Mouse (Mus musculus) ovary, postnatal 14 days (tissue): ENCODE measurements around the gene Zeb2.

Experiments
- DNase-seq: peaks from one replicate; pipeline ENCODE4 v3.0.0; 2022; ENCODE audit warnings: low spot score

Gene Zeb2

GRCm38 (mm10) chr2:45060768-45061167 is 56.4 kb downstream of the Zeb2 start:
- no peak for DNase-seq

- no peak for DNase-seq
These were observed 57.0 kb downstream of the Zeb2 start for GRCm38 (mm10) chr2:45060202-45060601.

DNA sequence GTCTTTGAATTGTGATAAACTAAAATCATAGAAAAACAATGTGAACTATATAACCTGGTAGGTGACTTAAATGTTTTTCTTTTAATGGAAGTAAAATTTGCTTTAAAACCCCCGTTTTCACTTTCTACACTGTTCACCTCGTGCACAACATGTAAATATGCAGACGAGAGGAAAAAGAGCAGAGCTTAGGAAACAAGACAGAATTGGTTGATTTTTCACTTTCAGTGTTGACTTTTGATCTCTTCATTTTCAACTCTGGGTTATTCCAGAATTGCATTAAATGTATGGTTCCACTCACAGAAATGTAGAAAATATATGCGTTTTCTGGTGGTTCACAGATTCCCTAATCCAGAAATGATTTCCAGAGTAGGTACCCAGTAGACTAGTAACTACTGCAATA is 57.6 kb downstream of the Zeb2 start:
- DNase-seq: no peak

GRCm38 (mm10) chr2:45059010-45059409 is 58.2 kb downstream of the Zeb2 start:
- DNase-seq: no peak

GRCm38 (mm10) chr2:45058183-45058582 is 59.0 kb downstream of the Zeb2 start:
- DNase-seq: no peak

DNA sequence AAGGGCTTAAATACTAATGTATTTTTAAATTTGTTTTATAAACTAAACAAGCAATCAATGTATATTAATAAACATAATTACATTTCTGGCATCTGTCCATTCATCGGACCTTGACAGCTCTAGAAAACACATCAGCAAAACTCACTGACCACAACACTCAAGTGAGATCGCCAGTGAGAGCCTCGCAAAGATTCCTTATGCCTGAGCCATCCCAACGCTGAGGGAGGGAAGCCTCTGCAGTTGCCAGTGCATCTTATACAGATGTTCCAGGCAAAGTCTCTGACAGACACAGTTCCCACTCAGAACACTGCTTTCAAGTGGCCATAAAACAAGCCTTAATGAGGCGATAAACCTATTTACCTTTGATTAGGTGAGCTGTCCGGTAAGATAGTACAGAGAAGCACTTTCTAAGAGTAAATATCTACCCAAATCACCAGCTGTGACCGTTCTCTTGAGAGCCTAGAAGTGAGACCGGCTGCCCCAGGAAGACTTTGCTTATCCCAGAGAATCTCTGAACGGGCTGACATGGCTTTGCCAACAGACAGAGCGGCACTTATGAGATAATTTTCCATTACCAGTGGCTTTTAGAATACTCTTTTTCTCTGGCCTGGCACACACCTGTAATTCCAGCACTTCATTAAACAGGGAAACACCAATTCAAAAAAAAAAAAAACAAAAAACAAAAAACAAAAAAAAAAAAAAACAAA is 60.2 kb downstream of the Zeb2 start:
- DNase-seq: no peak

GRCm38 (mm10) chr2:45055926-45056325 is 61.3 kb downstream of the Zeb2 start:
- no peak for DNase-seq

GRCm38 (mm10) chr2:45055034-45055615 is 62.1 kb downstream of the Zeb2 start:
- no peak for DNase-seq

GRCm38 (mm10) chr2:45054070-45055025 is 62.8 kb downstream of the Zeb2 start:
- no peak for DNase-seq

- DNase-seq: no peak
These were observed 64.6 kb downstream of the Zeb2 start for GRCm38 (mm10) chr2:45052587-45052986.

DNA sequence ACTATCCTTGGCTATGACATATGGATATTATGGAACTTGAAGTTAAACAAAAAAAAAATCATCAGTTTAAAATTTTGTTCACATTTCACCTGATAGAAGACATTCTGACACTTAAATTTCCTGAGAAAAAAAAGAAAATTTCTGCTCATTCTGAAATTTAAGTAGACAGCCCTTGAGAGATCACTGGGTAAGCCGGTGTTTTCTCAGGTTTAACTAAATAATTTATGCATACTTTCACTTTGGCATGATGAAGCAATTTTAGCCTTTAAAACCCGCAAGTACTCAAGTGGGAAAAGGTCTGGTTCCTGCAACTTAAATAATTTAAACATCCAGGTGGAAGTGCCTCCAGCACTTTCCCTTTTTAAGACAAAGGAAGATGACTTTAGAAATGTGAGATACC is 65.9 kb downstream of the Zeb2 start:
- no peak for DNase-seq

DNA sequence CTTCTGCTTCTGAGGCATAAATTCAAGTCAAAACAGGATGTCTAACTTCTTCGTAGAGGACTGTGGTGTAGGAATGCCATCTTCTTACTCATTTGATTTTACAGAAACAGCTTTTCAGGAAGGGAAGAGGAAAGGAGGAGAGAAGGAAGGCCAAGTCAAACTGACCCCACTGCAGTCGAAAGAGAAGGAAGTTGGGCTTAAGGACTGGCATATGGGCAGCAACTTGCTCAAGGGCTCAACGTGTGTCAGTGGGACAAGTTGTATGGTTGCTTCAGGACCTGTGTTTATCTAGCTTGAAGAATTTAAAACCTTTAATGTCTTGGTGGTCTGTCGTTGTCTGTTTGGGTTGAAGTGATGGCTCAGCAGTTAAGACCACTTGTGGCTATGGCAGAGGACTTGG is 67.3 kb downstream of the Zeb2 start:
- no peak for DNase-seq

DNA sequence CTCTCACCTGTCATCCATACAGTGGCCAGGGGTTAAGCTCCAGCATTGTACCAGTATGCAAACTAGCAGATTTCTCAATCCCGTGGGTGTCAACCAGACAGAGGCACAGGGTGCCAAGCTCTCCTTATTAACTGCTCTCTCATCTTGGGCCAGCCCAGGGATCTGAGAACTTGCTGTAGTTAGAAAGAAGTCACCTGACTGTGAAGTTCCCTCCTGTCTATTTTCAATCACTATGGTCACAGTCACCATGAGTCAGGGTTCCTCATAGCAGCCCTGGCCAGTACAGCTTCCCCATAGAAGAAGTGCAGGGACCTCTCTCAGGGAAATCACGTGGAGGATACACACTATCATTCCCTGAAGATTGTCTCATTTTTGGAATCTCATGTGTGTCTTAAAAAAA is 67.9 kb downstream of the Zeb2 start:
- no peak for DNase-seq

GRCm38 (mm10) chr2:45040706-45041312 is 76.4 kb downstream of the Zeb2 start:
- no peak for DNase-seq

DNA sequence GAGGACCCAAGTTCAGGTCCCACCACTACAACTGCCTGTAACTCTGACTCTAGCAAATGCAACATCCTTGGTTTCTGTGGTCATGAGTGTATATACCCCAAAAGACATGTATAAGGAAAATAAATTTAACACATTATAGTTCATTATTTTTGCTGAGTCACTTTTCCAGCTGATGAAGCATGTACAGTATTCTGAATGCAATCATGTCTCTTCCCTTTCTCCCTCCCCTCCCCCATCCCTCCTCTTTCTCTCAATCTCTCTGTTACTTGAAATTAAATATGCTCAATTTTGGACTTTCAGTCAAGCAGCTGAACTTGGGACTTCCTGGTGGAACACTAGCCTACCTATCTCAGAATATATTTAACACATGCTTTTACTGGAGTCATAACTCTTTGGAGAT is 77.7 kb downstream of the Zeb2 start:
- no peak for DNase-seq

DNA sequence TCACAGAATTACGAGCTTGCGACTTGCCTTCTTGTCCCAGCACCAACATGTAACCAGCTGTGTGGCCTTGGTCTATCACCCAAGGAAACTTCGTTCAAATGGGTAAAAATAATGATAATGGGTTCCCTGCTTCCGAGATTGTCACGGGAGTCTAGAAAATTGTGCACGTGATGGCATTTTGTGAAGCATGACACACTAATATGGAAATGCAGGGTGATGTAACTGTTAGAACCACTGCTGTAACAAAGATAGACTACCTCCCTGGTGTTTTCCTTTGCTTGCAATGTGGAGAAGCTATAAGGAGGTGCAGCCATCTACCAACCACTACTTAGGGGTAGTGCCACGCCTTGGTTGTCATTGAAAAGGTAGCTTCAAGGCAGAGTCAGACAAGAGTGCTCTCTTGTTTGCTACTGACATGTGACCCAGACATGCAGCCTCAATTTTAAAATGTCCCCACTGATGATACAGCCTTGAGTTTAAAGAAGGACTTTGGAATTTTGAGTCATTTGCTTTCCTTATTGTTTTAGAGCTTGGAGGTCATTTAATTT is 89.0 kb downstream of the Zeb2 start:
- DNase-seq: no peak

GRCm38 (mm10) chr2:45017186-45017800 is 99.9 kb downstream of the Zeb2 start:
- no peak for DNase-seq

DNA sequence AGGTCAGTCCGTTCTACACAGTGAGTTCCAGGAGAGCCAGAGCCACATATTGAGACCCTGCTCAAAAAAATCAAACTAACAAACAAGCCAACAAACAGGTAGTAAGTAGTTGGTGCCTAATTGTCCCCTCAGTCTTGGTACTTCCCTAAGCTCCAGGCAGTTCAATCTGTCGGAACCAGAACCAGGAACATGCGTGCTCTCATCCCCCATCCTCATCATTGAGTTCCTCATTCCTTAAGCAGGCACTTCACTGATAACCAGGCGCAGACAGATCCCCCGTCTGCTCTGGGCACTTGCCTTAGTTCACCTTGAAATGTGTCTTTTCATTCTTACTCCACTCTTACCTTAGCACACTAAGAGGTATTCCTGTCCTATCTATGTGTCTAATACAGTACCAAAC is 103.9 kb downstream of the Zeb2 start:
- no peak for DNase-seq

DNA sequence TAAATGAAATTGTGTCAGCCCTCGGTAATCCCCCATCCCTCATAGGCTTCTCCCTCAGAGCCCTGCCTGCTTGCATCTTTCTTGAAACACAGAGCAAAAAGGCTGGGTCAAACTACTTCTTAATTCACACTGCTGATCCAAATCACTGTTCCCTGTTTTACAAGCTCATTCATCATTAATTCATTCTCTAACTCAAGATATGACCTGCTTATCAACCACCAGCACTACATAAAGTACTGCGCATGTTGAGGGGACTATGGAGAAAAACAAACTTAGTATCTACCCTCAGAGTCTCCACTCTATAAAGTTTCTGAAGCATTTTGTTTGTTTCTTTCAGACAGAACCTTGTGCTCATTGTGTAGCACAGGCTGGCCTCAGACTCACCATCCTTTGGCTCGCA is 104.5 kb downstream of the Zeb2 start:
- DNase-seq: no peak

DNA sequence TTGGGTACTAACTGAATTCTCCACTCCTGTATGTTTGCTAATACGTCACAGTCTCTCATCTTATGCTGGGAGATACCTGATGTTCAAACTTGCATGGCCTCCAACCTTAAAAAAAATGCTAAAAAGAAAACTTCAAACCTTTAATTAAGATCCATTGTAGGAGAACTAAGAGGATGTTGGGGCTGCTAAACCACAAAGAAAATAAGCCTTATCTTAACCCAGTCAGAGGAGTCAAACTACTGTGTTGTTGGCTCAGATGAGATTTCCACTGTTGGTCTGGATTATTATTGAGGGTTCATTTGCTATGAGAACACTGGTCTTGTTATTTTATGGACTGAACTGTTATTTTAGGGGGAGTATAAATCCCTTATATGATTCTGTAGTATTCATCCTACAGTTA is 106.5 kb downstream of the Zeb2 start:
- no peak for DNase-seq

GRCm38 (mm10) chr2:44999906-45000305 is 117.3 kb downstream of the Zeb2 start:
- DNase-seq: no peak

- DNase-seq: no peak
These were observed 118.5 kb downstream of the Zeb2 start for GRCm38 (mm10) chr2:44998710-44999109.
